Mouse (Mus musculus) liver, embryonic 11.5 days (tissue): Measurements from ENCODE around the gene Etnk2. TPM values are rescaled to one million over a fixed set of nuclear protein-coding genes. Genes with fewer than 3 reads are reported as not detected.

ENCODE experiments used
- ATAC-seq: fragments of 200-750 bp; cut with Nextera tagmentation; replicated peaks from 2 replicates; pipeline ENCODE4 v1.8.0; 2017; ENCODE audit warnings: moderate number of reproducible peaks, mild to moderate bottlenecking, moderate TSS enrichment, moderate library complexity; ENCODE audit not compliant: low FRiP score
- DNase-seq: peaks from one replicate; pipeline ENCODE4 v3.0.0-alpha.2; 2017; ENCODE audit warnings: low spot score
- H3K27ac ChIP-seq: fragments of 300-500 bp; sonication (generic); 2 replicates; pipeline ENCODE4 v1.5.1; 2014; ENCODE audit warnings: mild to moderate bottlenecking, low read depth, low read length, control low read depth
- H3K27me3 ChIP-seq: fragments of 300-500 bp; sonication (generic); replicated peaks from 2 replicates; pipeline ENCODE4 v1.6.1; 2014; ENCODE audit warnings: low read length, mixed read lengths; ENCODE audit not compliant: control insufficient read depth, insufficient read depth
- H3K36me3 ChIP-seq: fragments of 300-500 bp; sonication (generic); 2 replicates; pipeline ENCODE4 v1.6.1; 2014; ENCODE audit warnings: mild to moderate bottlenecking, low read length, moderate library complexity, mixed read lengths; ENCODE audit not compliant: control insufficient read depth, insufficient read depth
- H3K4me1 ChIP-seq: fragments of 300-500 bp; sonication (generic); replicated peaks from 2 replicates; pipeline ENCODE4 v1.6.1; 2014; ENCODE audit warnings: low read length, mixed read lengths; ENCODE audit not compliant: control insufficient read depth, insufficient read depth
- H3K4me2 ChIP-seq: fragments of 300-500 bp; sonication (generic); 2 replicates; pipeline ENCODE4 v1.6.1; 2014; ENCODE audit warnings: mild to moderate bottlenecking, control low read depth, moderate library complexity
- H3K4me3 ChIP-seq: fragments of 300-500 bp; sonication (generic); 2 replicates; pipeline ENCODE4 v1.5.1; 2014; ENCODE audit warnings: low read depth, low read length, control low read depth
- H3K9ac ChIP-seq: fragments of 300-500 bp; sonication (generic); 2 replicates; pipeline ENCODE4 v1.6.1; 2014; ENCODE audit warnings: low read depth, low read length, control low read depth
- H3K9me3 ChIP-seq: fragments of 300-500 bp; sonication (generic); 2 replicates; pipeline ENCODE4 v1.6.1; 2016; ENCODE audit warnings: low read length, inconsistent platforms, mixed read lengths; ENCODE audit not compliant: control insufficient read depth
- WGBS: fragments of 180-500 bp; shearing (Covaris S2); extraction: QIAGEN DNeasy Blood & Tissue Kit; methylation state at CpG from one replicate; pipeline ENCODE4 v1.1.7; 2014; 5-methylcytosine and 5-hydroxymethylcytosine counted together
- polyA plus RNA-seq: library from polyadenylated mRNA; unstranded; fragments of >200 nt; fragmentation: Nextera tagmentation; extraction: Ambion mirVana; gene quantifications from 2 replicates; pipeline ENCODE4 v1.2.1, GENCODE M21; 2014

The Etnk2 gene
- polyA plus RNA-seq, 1 experiment from 2014 or later = 5.8 TPM

DNA sequence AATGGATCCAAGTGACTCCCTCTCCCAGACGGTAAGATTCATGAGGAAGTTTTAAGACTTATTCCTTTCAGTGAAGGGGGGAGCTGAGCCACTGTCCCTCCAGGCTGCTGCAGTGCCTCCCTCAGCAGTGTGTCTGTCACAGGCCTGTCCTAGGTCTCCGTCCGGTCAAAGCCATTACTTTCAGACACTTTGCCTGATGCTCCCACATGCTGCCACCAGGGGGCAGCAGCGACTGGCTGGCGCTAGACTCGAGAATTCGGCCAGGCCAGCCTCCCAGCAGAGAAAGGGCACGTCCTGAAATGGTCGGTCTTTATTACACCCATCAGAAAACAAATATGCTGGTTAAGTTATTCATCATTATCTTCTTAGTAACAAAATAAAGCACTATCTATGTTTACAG lies 18.6 kb downstream of the Etnk2 start:
- no peak overlapping the region for H3K4me2 ChIP-seq
- no peaks in the 10 kb centered on the region for H3K9me3 ChIP-seq
- ATAC-seq (no peak), DNase-seq (peak; percentile 78)
- no peaks in the 10 kb centered on the region for H3K27me3 ChIP-seq
- no peak overlapping the region for H3K9ac ChIP-seq
- no peak overlapping the region for H3K27ac ChIP-seq
- peaks cover 8% of the 10 kb centered on the region for H3K4me1 ChIP-seq
- H3K4me3 ChIP-seq = no peak overlapping the region
- no peaks in the 10 kb centered on the region; the same call in 1 of the 2 replicates for H3K36me3 ChIP-seq
- 11% methylated on average over 9 of the region's 9 CpGs for WGBS

DNA sequence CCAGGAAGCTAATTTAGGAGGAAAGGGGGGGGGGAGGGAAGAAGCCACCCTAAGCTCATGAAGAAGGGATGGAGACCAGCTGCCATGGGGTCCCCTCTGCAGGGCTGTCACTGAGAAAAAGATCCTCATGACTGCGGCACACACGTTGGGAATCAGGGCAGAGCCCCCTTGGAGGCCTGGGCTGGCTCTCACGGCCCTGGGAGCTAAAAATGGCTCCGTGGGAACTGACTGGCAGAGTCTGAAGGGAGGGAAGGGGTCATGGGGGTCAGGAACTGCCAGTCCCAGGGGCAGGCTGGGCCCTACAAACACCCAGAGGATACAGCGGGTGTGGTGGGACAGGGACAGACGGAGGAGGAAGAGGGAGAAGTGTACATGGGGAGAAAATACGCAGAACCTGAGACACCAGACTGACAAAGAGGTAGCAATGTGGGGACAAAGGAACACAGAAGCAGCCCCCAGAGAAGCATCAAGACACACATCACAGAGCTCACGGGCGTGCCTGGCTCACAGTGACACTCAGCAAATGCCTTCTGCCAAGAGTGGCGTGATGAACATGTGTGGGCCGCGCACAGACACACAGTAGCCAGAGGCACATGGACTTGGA lies 19.3 kb downstream of the Etnk2 start:
- H3K27me3 ChIP-seq = no peaks in the 10 kb centered on the region
- no peaks in the 10 kb centered on the region; the same call in 1 of the 2 replicates for H3K36me3 ChIP-seq
- WGBS = 61% methylated on average over 12 of the region's 12 CpGs
- peaks cover 8% of the 10 kb centered on the region for H3K4me1 ChIP-seq
- no peak overlapping the region for H3K27ac ChIP-seq
- H3K9ac ChIP-seq = no peak overlapping the region
- no peak overlapping the region for H3K4me3 ChIP-seq
- H3K9me3 ChIP-seq = no peaks in the 10 kb centered on the region
- DNase-seq (no peak), ATAC-seq (no peak)
- no peak overlapping the region for H3K4me2 ChIP-seq

DNA sequence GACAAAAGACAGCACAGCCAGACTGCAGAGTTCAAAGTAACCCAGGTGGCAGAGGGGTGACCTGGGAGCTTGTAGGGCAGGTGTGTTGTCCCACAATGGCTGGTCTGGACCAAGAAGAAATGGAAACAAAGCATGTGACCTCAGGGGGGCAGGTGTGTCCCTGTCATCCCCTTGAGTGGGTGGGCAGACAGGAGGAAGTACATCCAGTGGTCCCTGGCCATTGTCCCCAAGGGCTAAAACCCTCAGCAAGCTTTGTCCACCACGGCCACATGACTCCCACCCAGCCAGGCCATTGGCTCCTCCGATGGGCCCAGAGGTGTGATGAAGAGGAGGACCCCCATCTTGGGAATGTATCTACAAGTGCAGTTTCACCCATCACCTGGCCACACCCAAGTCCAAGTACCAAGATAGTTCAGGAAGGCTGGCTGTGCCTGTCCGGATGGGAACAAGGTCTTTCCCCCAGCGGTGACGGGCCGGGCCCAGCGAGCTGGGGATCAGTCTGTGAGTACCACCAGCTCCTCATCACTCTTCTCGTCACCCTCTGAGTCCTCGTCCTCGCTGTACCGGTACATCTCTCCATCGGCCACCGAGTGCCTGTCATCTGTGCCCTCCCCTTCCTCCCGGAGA lies 19.9 kb downstream of the Etnk2 start:
- Histone ChIP-seq H3K4me2 (no peak overlapping the region), H3K9me3 (no peaks in the 10 kb centered on the region), H3K9ac (no peak overlapping the region), H3K36me3 (no peaks in the 10 kb centered on the region; the same call in 1 of the 2 replicates), H3K4me3 (no peak overlapping the region), H3K27me3 (no peaks in the 10 kb centered on the region), H3K27ac (no peak overlapping the region), H3K4me1 (peaks cover 8% of the 10 kb centered on the region)
- 92% methylated on average over 14 of the region's 14 CpGs for WGBS
- DNase-seq (peak; percentile 30), ATAC-seq (no peak)

DNA sequence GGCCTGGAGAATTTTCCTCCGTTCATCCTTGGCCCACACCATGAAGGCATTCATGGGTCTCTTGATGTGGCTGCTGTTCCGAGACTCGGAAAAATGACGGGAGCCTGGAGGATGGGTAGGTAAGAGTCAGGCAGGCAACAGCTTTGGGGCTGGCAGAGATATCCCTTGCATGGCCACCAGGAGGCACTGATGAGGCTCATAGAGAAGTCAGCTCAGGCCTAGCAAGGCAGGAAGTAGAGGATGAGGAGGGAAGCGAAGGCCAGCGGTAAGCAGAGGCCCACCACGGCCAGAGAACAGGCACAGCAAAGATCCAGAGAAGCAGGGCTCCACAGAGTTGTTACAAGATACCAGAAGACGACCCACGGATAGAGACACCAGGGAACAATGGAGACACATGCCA lies 22.1 kb downstream of the Etnk2 start:
- peak; percentile 60; the same call in 1 of the 2 replicates for ATAC-seq

DNA sequence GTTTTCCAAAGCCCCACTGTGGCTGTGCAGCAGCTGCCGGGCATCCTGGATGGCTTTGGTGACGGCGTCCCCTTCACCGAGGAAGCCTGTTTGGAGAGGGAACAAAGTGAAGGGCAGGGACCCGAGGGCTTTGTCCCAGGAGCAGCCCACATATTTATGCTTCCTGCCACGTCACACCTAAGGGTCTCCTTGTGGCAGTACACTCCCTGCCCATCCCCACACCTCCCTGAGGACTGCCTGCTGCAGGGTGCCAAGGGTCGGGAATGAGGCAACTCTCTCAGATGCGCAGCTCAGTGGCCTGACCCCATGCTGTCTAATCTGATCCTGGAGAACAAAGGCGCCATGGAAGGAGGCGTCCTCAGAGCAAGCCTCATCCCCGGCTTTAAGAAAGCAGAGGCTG lies 22.8 kb downstream of the Etnk2 start:
- 72% methylated on average over 11 of the region's 11 CpGs for WGBS
- no peak for DNase-seq
- no peak for ATAC-seq
- Histone ChIP-seq H3K27me3 (no peaks in the 10 kb centered on the region), H3K36me3 (peaks cover 1% of the 10 kb centered on the region; the same call in 1 of the 2 replicates), H3K4me2 (peak overlapping the region; percentile 45; the same call in 1 of the 2 replicates), H3K9me3 (no peaks in the 10 kb centered on the region), H3K4me1 (no peaks in the 10 kb centered on the region; the same call in 1 of the 2 replicates), H3K4me3 (no peak overlapping the region), H3K9ac (no peak overlapping the region), H3K27ac (no peak overlapping the region)

More for the DNA sequence above, 22.1 kb downstream of the Etnk2 start:
- Histone ChIP-seq H3K4me3 (0 out of 2 replicates have a peak overlapping the region, but pooled peaks have one; percentile 17), H3K27ac (no peak overlapping the region), H3K4me1 (no peaks in the 10 kb centered on the region; the same call in 1 of the 2 replicates), H3K36me3 (no peaks in the 10 kb centered on the region; the same call in 1 of the 2 replicates), H3K27me3 (no peaks in the 10 kb centered on the region), H3K4me2 (peak overlapping the region; percentile 45), H3K9ac (peak overlapping the region; percentile 51), H3K9me3 (no peaks in the 10 kb centered on the region)
- WGBS = 25% methylated on average over 9 of the region's 9 CpGs
- DNase-seq = peak; percentile 70

DNA sequence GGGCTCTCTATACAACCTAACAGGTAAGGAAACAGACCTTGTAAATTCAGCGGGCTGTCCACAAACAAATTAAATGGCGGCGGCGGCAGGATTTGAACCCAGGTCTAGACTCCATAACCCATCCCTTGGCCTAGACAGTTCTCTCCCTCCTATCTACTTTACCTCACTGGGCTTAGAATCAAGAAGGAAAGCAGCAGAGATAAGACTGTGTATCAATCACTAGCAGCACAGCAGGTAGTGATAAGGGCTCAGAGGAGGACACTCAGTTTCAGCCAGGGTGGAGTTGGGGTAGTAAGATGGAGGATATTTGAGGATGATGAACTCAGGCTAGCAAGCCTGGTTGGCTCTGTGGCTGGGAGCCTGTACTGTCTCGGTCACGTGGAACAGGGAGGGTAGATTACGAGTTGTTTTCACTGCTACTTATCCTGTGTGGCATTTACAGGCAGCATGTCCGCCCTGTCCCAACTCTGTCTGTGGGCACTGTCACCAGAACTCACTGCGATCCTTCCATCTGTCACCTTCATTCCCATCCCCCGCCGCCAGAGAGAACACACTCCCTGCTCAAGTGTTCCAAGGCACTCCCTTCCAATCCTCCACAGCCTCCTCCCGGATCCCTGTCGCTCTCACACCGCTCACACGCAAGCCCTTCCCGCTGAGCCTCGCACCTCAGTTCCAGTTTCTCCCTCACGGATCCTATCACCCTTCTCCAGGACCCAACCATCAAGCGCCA lies 24.3 kb downstream of the Etnk2 start:
- Histone ChIP-seq H3K9me3 (no peaks in the 10 kb centered on the region), H3K36me3 (peaks cover 3% of the 10 kb centered on the region; the same call in 1 of the 2 replicates), H3K4me2 (no peak overlapping the region), H3K27me3 (no peaks in the 10 kb centered on the region), H3K27ac (no peak overlapping the region), H3K4me3 (no peak overlapping the region), H3K4me1 (no peaks in the 10 kb centered on the region; the same call in 1 of the 2 replicates), H3K9ac (no peak overlapping the region)
- ATAC-seq = peak; percentile 55
- no peak for DNase-seq
- WGBS = 59% methylated on average over 19 of the region's 19 CpGs

DNA sequence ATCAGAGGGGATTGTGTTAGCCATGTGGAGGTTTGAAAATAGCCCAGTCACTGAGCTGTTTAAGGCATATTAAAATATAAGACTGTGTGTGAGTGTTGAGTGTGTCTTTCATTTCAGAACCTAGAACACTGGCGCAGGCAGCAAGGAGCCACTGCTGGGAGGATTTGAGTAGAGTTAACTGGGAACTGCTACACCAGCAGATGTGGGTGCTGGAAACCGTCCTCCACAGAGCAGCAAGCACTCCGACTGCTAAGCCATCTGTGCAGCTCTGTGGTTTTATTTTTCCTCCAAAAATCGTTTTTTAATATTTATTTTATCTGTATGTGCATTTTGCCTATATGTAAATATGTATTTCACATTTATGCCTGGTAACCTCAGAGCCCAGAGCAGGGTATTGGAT lies 31.3 kb downstream of the Etnk2 start:
- no peak overlapping the region for H3K4me2 ChIP-seq
- 73% methylated on average over 4 of the region's 4 CpGs for WGBS

DNA sequence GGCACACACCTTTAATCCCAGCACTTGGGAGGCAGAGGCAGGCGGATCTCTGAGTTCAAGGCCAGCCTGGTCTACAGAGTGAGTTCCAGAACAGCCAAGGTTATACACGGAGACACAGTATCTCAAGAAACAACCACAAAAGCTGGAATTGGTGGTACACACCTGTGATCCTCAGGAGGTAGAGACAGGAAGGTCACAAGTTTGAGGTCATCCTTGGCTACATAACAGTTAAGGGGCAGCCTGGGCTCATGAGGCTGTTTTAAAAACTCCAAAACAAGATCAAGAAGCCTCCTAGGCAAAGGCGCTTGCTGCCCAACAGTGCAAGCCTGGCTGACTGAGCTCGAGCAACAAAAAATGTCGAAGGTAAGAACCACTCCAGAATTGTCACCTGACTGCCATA lies 33.3 kb downstream of the Etnk2 start:
- ATAC-seq (no peak), DNase-seq (no peak)
- Histone ChIP-seq H3K4me1 (peaks cover 6% of the 10 kb centered on the region), H3K9ac (no peak overlapping the region), H3K27me3 (no peaks in the 10 kb centered on the region), H3K4me3 (no peak overlapping the region), H3K36me3 (no peaks in the 10 kb centered on the region), H3K27ac (no peak overlapping the region), H3K4me2 (no peak overlapping the region), H3K9me3 (no peaks in the 10 kb centered on the region)
- 87% methylated on average over 5 of the region's 5 CpGs for WGBS

More for the DNA sequence above, 31.3 kb downstream of the Etnk2 start:
- H3K36me3 ChIP-seq = 0 out of 2 replicates have a peak, but pooled peaks cover 3% of the 10 kb centered on the region
- H3K4me1 ChIP-seq = peaks cover 6% of the 10 kb centered on the region
- H3K9me3 ChIP-seq = no peaks in the 10 kb centered on the region
- no peak overlapping the region for H3K27ac ChIP-seq
- H3K4me3 ChIP-seq = no peak overlapping the region
- no peak overlapping the region for H3K9ac ChIP-seq
- H3K27me3 ChIP-seq = no peaks in the 10 kb centered on the region
- ATAC-seq = no peak
- DNase-seq = no peak
